Mouse (Mus musculus): ENCODE data around the gene Fgfr1op. TPM values are rescaled to one million over a fixed set of nuclear protein-coding genes. Genes with fewer than 3 reads are reported as not detected.
A peak's percentile ranks its signal among the peaks of the same experiment; 100 is the strongest.

The Fgfr1op gene
- polyA plus RNA-seq, 1 experiment from 2014 or later = 41.4 TPM

DNA sequence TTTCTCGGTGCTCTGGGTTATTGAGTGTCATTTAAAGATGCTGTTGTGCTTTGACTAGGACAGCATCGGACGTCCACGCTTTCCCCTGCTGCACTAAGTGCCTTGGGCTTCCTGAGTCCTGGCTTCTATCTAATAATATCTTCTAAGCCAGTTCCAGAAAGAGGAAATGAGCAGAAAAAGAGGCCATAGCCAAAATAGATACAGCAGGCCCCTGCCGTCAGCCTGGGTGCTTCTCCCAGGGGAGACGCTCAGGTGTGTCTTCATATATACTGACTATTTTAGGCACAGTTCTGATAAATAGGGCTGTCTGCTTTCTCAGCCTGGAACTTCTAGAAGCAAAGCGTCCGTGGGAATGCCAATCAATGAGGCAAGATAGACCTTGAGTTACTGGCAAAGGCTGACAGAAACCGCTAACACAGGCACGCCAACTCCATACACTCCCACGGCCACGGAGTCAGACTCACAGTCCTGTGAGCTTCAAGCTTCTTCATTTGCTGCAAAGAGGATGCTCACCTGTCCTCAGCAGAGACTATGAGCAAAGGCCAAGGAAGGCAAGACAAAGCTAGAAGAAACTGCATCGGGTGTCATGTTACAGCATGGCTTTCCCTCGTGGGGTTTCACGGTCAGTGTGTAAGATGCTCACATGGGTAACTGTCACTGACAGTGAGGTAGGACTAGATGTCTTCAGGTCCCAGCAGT lies 72.9 kb downstream of the Fgfr1op start:
- Histone ChIP-seq H3K4me1 (ENCODE audit: control insufficient read depth, insufficient read depth, low read length) (no peaks in the 10 kb centered on the region), H3K27me3 (ENCODE audit: control insufficient read depth, insufficient read depth, low read length) (no peaks in the 10 kb centered on the region), H3K9ac (replicated peaks; ENCODE audit: low read depth, low read length) (no peak overlapping the region), H3K4me3 (ENCODE audit: low read depth, low read length) (no peak overlapping the region), H3K27ac (ENCODE audit: low read length) (no peak overlapping the region), H3K4me2 (replicated peaks; ENCODE audit: low read depth, low read length) (no peak overlapping the region), H3K9me3 (ENCODE audit: control insufficient read depth, low read depth, low read length) (no peaks in the 10 kb centered on the region), H3K36me3 (ENCODE audit: control insufficient read depth, insufficient read depth, low read length) (no peaks in the 10 kb centered on the region)
- no peak for ATAC-seq (ENCODE audit: insufficient number of reproducible peaks, insufficient read depth, low FRiP score, low read depth)
- WGBS = 72% methylated on average over 15 of the region's 15 CpGs

DNA sequence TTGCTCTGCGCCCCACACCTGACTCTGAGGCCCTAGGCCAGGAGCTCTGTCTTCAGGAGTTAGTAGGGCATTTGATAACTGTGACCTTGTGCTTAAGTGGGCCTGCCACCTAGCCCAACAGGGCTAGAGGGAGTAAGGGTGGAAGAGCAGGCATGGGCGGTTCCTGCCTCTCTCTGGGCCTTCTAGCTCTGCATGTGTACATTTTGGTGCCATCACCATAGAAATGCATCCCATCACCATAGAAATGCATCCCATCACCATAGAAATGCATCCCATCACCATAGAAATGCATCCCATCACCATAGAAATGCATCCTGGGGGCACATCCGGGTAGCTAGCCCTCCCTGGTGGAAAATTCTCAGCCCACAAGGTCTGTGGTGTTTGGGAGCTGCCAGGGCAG lies 74.3 kb downstream of the Fgfr1op start:
- no peak overlapping the region for H3K27ac ChIP-seq (ENCODE audit: low read length)
- no peaks in the 10 kb centered on the region for H3K36me3 ChIP-seq (ENCODE audit: control insufficient read depth, insufficient read depth, low read length)
- H3K9ac ChIP-seq (replicated peaks; ENCODE audit: low read depth, low read length) = no peak overlapping the region
- H3K9me3 ChIP-seq (ENCODE audit: control insufficient read depth, low read depth, low read length) = no peaks in the 10 kb centered on the region
- 85% methylated on average over 3 of the region's 3 CpGs for WGBS
- ATAC-seq (ENCODE audit: insufficient number of reproducible peaks, insufficient read depth, low FRiP score, low read depth) = no peak
- H3K27me3 ChIP-seq (ENCODE audit: control insufficient read depth, insufficient read depth, low read length) = no peaks in the 10 kb centered on the region
- peaks cover 2% of the 10 kb centered on the region; the same call in 1 of the 2 replicates for H3K4me1 ChIP-seq (ENCODE audit: control insufficient read depth, insufficient read depth, low read length)
- no peak overlapping the region for H3K4me3 ChIP-seq (ENCODE audit: low read depth, low read length)
- no peak overlapping the region for H3K4me2 ChIP-seq (replicated peaks; ENCODE audit: low read depth, low read length)

DNA sequence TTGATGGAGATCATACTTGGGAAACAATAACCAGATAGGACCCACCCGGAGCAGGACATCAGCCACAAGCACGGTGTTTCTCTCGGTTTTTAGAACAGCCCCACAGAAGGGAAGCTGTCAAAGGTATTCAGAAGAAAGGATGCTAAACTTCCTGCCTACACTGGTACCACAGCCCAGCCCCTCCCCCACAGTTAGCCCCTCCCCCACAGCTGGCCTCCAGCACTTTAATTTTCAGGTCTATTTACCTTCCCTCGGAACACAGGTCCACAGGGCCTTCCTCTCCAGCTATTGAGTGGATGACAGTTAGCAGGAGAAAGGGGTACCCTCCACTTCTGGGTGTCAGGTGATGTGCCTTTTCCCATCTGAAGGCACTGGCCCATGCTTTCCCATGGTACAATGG lies 75.2 kb downstream of the Fgfr1op start:
- H3K4me2 ChIP-seq (replicated peaks; ENCODE audit: low read depth, low read length) = no peak overlapping the region
- H3K27ac ChIP-seq (ENCODE audit: low read length) = no peak overlapping the region
- H3K9me3 ChIP-seq (ENCODE audit: control insufficient read depth, low read depth, low read length) = no peaks in the 10 kb centered on the region
- H3K36me3 ChIP-seq (ENCODE audit: control insufficient read depth, insufficient read depth, low read length) = no peaks in the 10 kb centered on the region
- no peak overlapping the region for H3K9ac ChIP-seq (replicated peaks; ENCODE audit: low read depth, low read length)
- no peak overlapping the region for H3K4me3 ChIP-seq (ENCODE audit: low read depth, low read length)
- ATAC-seq (ENCODE audit: insufficient number of reproducible peaks, insufficient read depth, low FRiP score, low read depth) = no peak
- H3K4me1 ChIP-seq (ENCODE audit: control insufficient read depth, insufficient read depth, low read length) = peaks cover 3% of the 10 kb centered on the region; the same call in 1 of the 2 replicates
- H3K27me3 ChIP-seq (ENCODE audit: control insufficient read depth, insufficient read depth, low read length) = no peaks in the 10 kb centered on the region
- 64% methylated on average over 4 of the region's 4 CpGs for WGBS

DNA sequence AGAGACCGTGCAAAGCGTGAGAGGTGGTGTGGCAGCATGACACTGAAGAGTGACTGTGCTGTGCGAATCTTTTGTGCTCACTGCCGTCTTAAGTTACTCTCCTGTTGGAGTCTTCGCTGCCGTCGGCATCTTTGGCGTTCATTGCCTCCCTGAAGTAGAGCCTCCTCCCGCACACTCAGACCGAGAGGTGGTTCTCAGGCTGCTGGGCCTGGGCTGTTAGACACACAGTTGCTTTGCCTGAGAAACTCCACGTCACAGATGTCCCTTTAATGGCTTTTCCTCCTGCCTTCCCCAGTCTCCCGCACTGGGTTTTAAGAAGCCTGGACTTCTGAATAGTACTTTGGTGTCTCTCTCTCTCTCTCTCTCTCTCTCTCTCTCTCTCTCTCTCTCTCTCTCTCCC lies 76.3 kb downstream of the Fgfr1op start:
- Histone ChIP-seq H3K4me2 (replicated peaks; ENCODE audit: low read depth, low read length) (no peak overlapping the region), H3K4me3 (ENCODE audit: low read depth, low read length) (no peak overlapping the region), H3K36me3 (ENCODE audit: control insufficient read depth, insufficient read depth, low read length) (no peaks in the 10 kb centered on the region), H3K4me1 (ENCODE audit: control insufficient read depth, insufficient read depth, low read length) (peaks cover 3% of the 10 kb centered on the region; the same call in 1 of the 2 replicates), H3K27ac (ENCODE audit: low read length) (no peak overlapping the region), H3K9ac (replicated peaks; ENCODE audit: low read depth, low read length) (no peak overlapping the region), H3K9me3 (ENCODE audit: control insufficient read depth, low read depth, low read length) (no peaks in the 10 kb centered on the region), H3K27me3 (ENCODE audit: control insufficient read depth, insufficient read depth, low read length) (no peaks in the 10 kb centered on the region)
- ATAC-seq (ENCODE audit: insufficient number of reproducible peaks, insufficient read depth, low FRiP score, low read depth) = no peak
- WGBS = 74% methylated on average over 12 of the region's 12 CpGs

DNA sequence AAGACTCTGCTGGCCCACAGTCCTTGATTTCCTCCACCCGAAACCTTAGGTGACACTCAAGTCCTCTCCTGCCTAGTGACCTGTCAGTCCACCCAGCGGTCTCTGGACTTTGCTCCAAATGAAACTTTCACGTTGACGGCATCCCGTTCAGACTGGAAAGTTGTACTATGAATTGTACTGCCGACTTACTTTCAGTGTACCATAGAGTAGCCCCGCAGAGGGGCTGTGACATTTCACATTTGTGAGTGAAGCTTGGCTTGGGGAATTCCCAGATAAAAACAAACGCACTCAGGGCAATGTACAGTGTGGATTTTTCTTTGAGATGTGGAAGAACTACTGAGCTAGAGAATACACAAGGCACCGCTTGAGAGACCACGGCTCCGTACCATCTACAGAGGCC lies 76.9 kb downstream of the Fgfr1op start:
- WGBS = 84% methylated on average over 11 of the region's 11 CpGs
- ATAC-seq (ENCODE audit: insufficient number of reproducible peaks, insufficient read depth, low FRiP score, low read depth) = no peak
- Histone ChIP-seq H3K4me3 (ENCODE audit: low read depth, low read length) (no peak overlapping the region), H3K4me2 (replicated peaks; ENCODE audit: low read depth, low read length) (no peak overlapping the region), H3K9me3 (ENCODE audit: control insufficient read depth, low read depth, low read length) (no peaks in the 10 kb centered on the region), H3K27me3 (ENCODE audit: control insufficient read depth, insufficient read depth, low read length) (no peaks in the 10 kb centered on the region), H3K36me3 (ENCODE audit: control insufficient read depth, insufficient read depth, low read length) (no peaks in the 10 kb centered on the region), H3K9ac (replicated peaks; ENCODE audit: low read depth, low read length) (no peak overlapping the region), H3K4me1 (ENCODE audit: control insufficient read depth, insufficient read depth, low read length) (peaks cover 3% of the 10 kb centered on the region; the same call in 1 of the 2 replicates), H3K27ac (ENCODE audit: low read length) (no peak overlapping the region)

DNA sequence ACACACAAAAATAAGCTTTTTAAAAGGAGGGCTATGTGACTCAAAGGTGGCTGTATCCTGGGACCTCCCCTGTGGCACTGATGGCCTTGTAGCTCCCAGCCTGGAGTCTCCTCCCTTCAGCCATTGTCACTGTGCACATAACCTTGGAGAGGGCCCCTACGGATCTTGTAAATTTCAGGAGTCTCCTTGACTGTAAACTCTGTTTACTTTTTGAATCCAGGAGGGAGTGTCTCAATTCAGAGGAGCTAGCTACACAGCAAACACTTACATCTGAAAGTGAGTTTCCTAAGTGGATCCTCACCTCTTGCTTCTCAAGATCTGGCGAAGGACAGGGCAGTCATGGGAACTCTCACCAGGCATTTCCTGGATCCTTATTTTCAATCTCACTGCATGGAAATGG lies 78.8 kb downstream of the Fgfr1op start:
- no peak for ATAC-seq (ENCODE audit: insufficient number of reproducible peaks, insufficient read depth, low FRiP score, low read depth)
- H3K4me2 ChIP-seq (replicated peaks; ENCODE audit: low read depth, low read length) = no peak overlapping the region
- no peaks in the 10 kb centered on the region for H3K36me3 ChIP-seq (ENCODE audit: control insufficient read depth, insufficient read depth, low read length)
- no peak overlapping the region for H3K4me3 ChIP-seq (ENCODE audit: low read depth, low read length)
- no peaks in the 10 kb centered on the region for H3K9me3 ChIP-seq (ENCODE audit: control insufficient read depth, low read depth, low read length)
- no peaks in the 10 kb centered on the region for H3K27me3 ChIP-seq (ENCODE audit: control insufficient read depth, insufficient read depth, low read length)
- H3K27ac ChIP-seq (ENCODE audit: low read length) = peak overlapping the region; percentile 33; the same call in 1 of the 2 replicates
- 56% methylated on average over 2 of the region's 2 CpGs for WGBS
- peaks cover 3% of the 10 kb centered on the region; the same call in 1 of the 2 replicates for H3K4me1 ChIP-seq (ENCODE audit: control insufficient read depth, insufficient read depth, low read length)
- H3K9ac ChIP-seq (replicated peaks; ENCODE audit: low read depth, low read length) = no peak overlapping the region

DNA sequence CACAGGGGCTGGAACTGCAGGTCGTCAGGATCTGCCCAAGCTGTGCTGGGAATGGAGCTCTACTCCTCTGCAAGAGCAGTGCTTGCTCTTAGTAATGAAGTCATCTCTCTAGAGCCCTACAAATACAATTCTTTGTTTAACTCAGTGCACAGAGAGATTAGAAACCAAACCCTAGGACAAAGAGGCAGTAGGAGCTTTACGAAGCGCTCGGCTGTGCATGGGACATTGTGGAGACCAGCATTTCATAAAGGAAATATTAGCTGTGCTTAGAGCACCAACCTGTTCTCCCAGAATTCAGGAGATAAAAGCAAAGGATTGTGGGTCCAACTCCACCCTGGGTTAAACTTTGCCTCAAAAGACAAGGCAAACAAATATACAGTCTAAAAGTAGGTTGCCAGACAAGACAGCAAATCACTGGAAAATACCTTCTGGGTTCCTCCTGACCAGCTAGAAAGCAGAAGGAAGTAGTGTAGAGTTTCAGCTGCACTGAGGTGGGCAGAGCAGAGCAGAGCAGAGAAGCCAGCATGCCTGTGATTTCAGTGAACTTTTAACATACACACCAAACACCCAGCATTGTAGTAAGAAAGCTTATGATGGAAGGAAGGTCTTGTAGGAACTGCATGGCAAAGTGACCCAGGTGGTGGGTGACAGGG lies 80.9 kb downstream of the Fgfr1op start:
- Histone ChIP-seq H3K9ac (replicated peaks; ENCODE audit: low read depth, low read length) (no peak overlapping the region), H3K4me3 (ENCODE audit: low read depth, low read length) (no peak overlapping the region), H3K4me1 (ENCODE audit: control insufficient read depth, insufficient read depth, low read length) (peaks cover 3% of the 10 kb centered on the region; the same call in 1 of the 2 replicates), H3K36me3 (ENCODE audit: control insufficient read depth, insufficient read depth, low read length) (no peaks in the 10 kb centered on the region), H3K4me2 (replicated peaks; ENCODE audit: low read depth, low read length) (no peak overlapping the region), H3K9me3 (ENCODE audit: control insufficient read depth, low read depth, low read length) (no peaks in the 10 kb centered on the region), H3K27me3 (ENCODE audit: control insufficient read depth, insufficient read depth, low read length) (no peaks in the 10 kb centered on the region), H3K27ac (ENCODE audit: low read length) (peak overlapping the region; percentile 92)
- ATAC-seq (ENCODE audit: insufficient number of reproducible peaks, insufficient read depth, low FRiP score, low read depth) = peak; percentile 80
- 64% methylated on average over 4 of the region's 4 CpGs for WGBS

All from stomach, embryonic 14.5 days (tissue).